Mouse (Mus musculus) lung, adult 18-20 months (tissue): ENCODE measurements around the gene Grk5.
A peak's percentile ranks its signal among the peaks of the same experiment; 100 is the strongest.
"Not testable (repeated sequence)": the region's sequence is repeated elsewhere in the genome, so short reads cannot be mapped to it uniquely, and the experiment has no call there.

Source experiments
- DNase-seq, 2 experiments: peaks; one replicate each; pipeline ENCODE4 v3.0.0; 2022; ENCODE audit warnings: mixed read lengths in 2 of 2

The Grk5 gene

GRCm38 (mm10) chr19:60911653-60912052 is 22.1 kb downstream of the Grk5 start:
- no peak for DNase-seq

- peak; percentile 17 to 39 for DNase-seq
Measured at GRCm38 (mm10) chr19:60915236-60915635, 25.7 kb downstream of the Grk5 start.

- DNase-seq: no peak
Measured at GRCm38 (mm10) chr19:60915862-60916261, 26.3 kb downstream of the Grk5 start.

- no peak for DNase-seq
Measured at GRCm38 (mm10) chr19:60916869-60917570, 27.5 kb downstream of the Grk5 start.

DNA sequence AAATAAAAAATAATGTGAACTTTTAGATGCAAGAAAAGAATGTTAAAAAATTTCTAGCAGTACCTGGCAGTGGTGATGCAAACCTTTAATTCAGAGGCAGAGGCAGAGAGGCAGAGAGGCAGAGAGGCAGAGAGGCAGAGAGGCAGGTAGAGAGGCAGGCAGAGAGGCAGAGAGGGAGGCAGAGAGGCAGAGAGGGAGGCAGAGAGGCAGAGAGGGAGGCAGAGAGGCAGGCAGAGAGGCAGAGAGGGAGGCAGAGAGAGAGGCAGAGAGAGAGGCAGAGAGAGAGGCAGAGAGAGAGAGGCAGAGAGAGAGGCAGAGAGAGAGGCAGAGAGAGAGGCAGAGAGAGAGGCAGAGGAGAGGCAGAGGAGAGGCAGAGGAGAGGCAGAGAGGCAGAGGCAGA is 35.0 kb downstream of the Grk5 start:
- not testable (repeated sequence) for DNase-seq

- no peak for DNase-seq
Measured at GRCm38 (mm10) chr19:60935001-60935400, 45.5 kb downstream of the Grk5 start.

DNA sequence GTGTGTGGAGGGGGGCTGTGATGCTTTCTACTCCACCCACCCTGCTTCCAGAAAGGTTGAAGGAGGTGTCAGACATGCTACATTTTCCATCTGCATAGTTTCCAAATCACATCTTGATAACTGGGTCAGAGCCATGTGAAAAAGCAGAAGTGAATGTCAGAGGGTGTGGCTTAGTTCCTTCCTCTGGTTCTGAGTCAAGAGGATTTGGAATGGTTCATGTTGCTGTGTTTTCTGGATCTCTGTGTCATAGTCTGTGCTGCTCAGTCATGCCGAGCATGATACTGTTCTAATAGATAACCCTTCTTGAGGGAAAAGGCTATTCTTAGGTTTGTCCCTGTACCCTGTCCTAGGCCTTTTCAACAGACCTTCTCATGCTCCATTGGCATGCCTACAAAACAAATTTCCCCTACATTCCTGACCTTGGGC is 50.4 kb downstream of the Grk5 start:
- peak; percentile 56 to 78 for DNase-seq

DNA sequence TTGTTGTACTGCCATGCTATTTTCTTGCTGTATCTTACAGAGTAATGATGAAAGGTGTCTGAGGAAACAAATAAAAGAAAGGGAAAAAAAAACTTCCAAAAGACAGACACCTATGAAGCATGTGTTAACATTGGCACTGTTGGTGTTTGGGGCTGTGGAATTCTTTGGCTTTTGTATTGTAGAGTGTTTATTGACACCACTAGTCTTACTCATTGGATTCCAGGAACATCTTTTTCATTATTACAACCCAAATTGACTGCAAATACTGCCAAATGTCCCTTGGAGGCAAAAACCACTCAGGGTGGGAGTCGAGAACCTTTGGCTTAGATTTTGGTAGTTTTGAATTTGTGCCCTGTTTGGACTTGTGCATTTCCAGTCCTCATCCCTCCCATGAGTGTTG is 51.3 kb downstream of the Grk5 start:
- no peak for DNase-seq

DNA sequence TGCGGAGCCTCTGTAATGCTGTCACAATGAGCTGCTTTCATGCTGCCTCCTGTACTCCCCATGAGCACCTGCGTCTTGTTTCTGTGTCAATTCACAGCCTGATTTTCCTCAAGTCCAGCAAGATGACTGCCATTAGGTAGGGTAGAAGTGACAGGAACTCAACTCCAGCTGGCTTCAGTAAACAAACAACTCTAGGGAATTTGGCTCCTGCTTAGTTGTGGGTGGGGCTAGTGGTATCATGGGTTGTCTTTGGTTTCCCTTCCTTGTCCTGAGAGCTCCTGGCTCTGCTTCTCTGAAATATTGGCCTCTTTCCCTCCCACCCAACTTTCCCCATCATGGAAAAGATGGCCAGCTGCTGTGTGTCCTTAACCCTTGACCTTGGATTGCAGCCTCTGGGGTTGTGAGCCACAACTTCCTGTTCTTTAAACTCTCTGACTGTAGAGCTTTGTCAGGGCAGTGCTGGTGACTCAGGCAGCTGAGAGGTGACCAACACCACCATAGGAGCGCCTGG is 56.3 kb downstream of the Grk5 start:
- peak; percentile 85 to 87 for DNase-seq

DNA sequence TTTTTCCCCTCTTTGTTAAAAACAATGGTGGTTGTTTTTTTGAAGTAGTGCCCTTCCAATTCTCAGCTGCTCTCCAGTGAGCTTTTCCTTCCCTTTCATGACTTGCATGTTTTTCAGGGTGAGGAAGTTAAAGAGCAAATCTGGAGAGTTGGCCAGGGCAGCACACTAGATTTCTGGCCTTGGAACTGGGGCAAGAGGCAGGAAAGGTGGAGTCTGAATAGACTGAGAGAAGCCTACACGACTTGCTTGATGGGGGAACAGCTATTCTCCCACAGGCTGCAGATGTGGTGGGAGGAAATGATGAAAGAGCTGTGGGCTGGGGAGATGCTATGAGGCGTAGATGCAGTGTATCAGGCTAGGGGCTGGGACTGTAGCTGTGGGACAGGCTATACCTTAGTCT is 57.1 kb downstream of the Grk5 start:
- DNase-seq: peak; percentile 67 to 70

GRCm38 (mm10) chr19:60948996-60949395 is 59.4 kb downstream of the Grk5 start:
- DNase-seq: no peak

DNA sequence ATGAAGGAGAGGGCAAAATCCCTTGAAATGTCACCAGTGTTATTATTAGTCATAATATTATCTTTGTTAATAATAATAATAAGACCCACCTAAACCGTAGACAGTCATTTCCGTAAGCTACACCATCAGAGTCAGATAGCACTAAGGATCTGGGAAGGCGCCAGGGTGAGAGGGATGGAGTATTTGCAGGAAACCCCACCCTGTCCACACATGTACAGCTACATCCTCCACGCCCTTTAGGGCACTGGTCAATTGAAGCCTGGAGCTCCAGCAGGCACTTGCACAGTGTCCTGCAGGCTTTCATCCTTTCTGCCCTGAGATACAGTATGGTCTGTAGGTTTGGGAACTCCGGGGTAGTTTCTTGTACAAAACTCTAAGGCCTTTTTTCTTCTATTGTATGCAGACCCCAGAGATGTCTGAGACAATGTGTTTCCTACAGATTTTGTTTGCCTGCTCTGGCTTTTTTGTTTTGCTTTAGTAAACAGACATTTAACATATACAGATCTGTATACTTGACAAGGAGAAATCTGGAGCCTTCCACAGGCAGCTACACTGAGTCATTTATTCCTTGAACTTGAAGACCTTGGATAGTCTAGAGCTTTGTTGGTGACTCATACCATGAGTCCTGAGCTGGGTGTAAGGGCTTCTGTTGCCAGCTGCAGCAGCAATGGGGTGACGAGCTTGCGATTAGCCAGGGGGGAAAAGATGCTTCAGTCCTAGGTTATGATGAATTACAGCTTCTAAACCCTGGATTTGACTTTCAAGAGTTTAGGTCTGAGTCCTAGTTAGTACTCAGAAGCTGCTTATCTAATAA is 60.7 kb downstream of the Grk5 start:
- peak; percentile 81 to 88 for DNase-seq

GRCm38 (mm10) chr19:60955131-60955530 is 65.6 kb downstream of the Grk5 start:
- no peak for DNase-seq

DNA sequence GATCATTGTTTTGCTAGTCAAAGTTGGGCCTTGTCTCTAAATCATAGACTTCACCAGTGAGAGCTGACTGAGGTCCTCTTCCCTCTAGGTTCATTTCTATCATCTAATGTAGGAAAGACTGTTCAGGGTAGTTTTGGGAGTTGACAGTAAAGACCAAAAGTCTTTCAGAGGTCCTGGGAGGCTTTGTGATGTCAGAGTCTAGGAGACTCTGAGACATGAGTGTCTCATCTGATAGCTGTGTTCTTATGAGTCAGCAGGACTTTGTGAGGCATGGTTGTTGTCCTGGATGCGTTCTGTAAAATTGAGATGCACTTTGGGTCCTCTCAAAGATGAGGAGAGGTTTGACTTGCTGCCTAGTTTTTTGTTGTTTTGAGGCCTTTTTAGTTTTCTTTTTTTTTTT is 66.2 kb downstream of the Grk5 start:
- DNase-seq: no peak

DNA sequence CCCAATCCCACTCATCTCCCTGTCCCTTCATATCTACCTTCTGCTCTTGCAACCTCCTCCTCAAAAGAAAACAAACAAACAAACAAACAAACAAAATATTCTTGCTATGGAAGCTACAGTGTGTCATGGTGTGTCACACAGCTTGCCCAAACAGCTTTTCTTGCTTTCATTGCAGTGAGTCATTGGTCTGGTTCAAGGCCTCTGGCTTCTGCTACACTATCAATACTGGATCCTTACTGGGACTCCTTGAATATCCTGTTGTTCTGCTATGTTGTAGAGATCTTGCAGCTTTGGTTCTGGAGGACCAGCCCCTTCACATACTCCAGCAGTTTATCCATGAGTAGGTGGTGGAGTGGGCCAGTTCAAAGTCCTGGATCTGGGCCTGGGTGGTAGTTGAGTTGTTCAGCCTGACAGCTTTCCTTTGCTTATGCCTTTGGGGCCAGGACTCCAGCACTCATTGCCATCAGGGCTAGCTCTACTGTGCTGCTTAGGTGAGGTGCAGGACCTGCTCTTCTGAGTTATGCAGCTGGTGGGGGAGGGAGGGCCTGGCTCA is 66.7 kb downstream of the Grk5 start:
- DNase-seq: peak; percentile 33 to 49

GRCm38 (mm10) chr19:60959706-60960230 is 70.2 kb downstream of the Grk5 start:
- DNase-seq: peak; percentile 27 to 48

- peak in 1 of 2 experiments; percentile 34 for DNase-seq
Measured at GRCm38 (mm10) chr19:60962358-60963061, 73.0 kb downstream of the Grk5 start.

GRCm38 (mm10) chr19:60967909-60968308 is 78.4 kb downstream of the Grk5 start:
- no peak for DNase-seq

GRCm38 (mm10) chr19:60970406-60970805 is 80.9 kb downstream of the Grk5 start:
- DNase-seq: no peak

DNA sequence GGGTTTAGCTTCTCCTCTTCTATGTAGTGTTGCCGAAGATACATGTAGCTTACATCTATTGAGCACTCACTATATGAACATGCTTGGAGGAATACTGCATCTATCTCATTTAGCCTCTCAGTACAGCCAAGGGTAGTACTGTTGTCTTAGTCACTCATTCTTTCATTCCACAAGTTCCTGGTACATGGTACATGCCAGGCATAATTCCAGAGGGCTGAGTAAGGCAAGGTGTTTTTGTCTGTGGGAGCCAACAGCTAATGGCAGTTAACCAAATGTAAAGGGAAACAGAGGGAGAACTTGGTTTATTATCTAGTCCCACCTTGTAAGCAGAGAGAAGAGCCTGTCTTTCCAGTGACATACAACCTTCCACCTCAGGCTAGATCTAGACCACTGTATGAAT is 82.0 kb downstream of the Grk5 start:
- peak in 1 of 2 experiments; percentile 48 for DNase-seq

DNA sequence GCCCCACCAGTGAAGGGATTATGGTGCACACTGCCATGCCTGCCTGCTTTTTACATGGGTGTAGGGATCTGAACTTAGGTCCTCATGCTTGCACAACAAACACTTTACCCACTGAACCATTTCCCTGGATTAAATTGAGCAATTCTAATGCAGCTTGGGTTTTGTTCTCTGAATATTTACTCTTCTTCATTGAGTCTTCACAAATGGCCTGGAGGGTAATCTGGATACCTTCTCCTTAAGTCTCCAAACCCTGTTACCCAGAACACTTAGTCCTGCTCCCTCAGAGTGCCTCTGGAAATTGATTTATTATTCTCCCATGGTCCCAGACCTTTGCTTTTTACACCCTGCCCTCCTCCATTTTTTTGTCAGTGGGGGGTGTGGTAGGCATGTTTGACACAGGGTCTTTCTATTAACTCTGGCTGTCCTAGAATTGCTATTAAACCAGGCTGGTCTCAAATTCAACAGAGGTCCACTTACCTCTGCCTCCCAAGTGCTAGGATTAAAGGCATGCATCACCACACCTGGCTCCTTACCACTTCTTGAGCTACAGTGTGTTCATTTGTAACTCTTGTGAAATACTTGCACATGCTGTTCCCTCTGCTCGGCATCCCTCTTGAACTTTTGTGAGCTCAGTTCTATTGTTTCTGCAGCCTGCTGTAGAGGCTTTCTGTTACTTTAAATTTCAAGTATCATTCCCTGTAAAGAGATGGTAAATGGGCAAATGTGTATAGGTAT is 82.9 kb downstream of the Grk5 start:
- peak; percentile 74 to 80 for DNase-seq

- DNase-seq: no peak
Measured at GRCm38 (mm10) chr19:60973508-60973907, 84.0 kb downstream of the Grk5 start.
